Mouse (Mus musculus) erythroblast, embryonic 14.5 days (primary cell): Measurements from ENCODE around the gene Ano8. TPM values are rescaled to one million over a fixed set of nuclear protein-coding genes. Genes with fewer than 3 reads are reported as not detected.

Experiments used
- H3K27me3 ChIP-seq: 2 replicates; pipeline ENCODE4 v1.6.1; 2012; ENCODE audit warnings: inconsistent platforms; ENCODE audit not compliant: control insufficient read depth
- H3K36me3 ChIP-seq: 2 replicates; pipeline ENCODE4 v1.6.1; 2012; ENCODE audit warnings: mild to moderate bottlenecking, inconsistent platforms; ENCODE audit not compliant: control insufficient read depth
- H3K4me1 ChIP-seq: 2 replicates; pipeline ENCODE4 v1.6.1; 2012; ENCODE audit warnings: inconsistent platforms; ENCODE audit not compliant: control insufficient read depth
- H3K4me3 ChIP-seq: replicated peaks from 2 replicates; pipeline ENCODE3; 2012; ENCODE audit warnings: moderate library complexity, mild to moderate bottlenecking, inconsistent platforms
- H3K9me3 ChIP-seq: 2 replicates; pipeline ENCODE4 v1.6.1; 2012; ENCODE audit warnings: low read length, inconsistent platforms, mixed read lengths; ENCODE audit not compliant: control insufficient read depth
- GATA1 ChIP-seq: IDR thresholded peaks from 2 replicates; pipeline ENCODE4 v1.6.1; 2012; ENCODE audit warnings: low read length, inconsistent platforms, mixed read lengths
- TAL1 ChIP-seq: IDR thresholded peaks from 3 replicates; pipeline ENCODE4 v1.6.1; 2012; ENCODE audit warnings: low read length, inconsistent platforms, mixed read lengths
- polyA plus RNA-seq: library from polyadenylated mRNA; stranded (reverse); fragments of >175 nt; gene quantifications from 2 replicates; pipeline ENCODE4 v1.2.3, GENCODE M21; 2012

The Ano8 gene
- polyA plus RNA-seq, 1 experiment = 0.09 TPM

GRCm38 (mm10) chr8:71474785-71475701 lies 10.7 kb downstream of the Ano8 start:
- H3K4me1 ChIP-seq = peaks cover 58% of the 10 kb centered on the region
- TF ChIP-seq TAL1 (no peak), GATA1 (no peak)
- no peak overlapping the region for H3K4me3 ChIP-seq
- peaks cover 5% of the 10 kb centered on the region for H3K27me3 ChIP-seq
- no peaks in the 10 kb centered on the region for H3K9me3 ChIP-seq
- H3K36me3 ChIP-seq = peaks cover 56% of the 10 kb centered on the region

GRCm38 (mm10) chr8:71474344-71474743 lies 11.4 kb downstream of the Ano8 start:
- peaks cover 58% of the 10 kb centered on the region for H3K4me1 ChIP-seq
- TF ChIP-seq TAL1 (no peak), GATA1 (no peak)
- H3K4me3 ChIP-seq = no peak overlapping the region
- H3K27me3 ChIP-seq = peaks cover 5% of the 10 kb centered on the region
- no peaks in the 10 kb centered on the region for H3K9me3 ChIP-seq
- peaks cover 56% of the 10 kb centered on the region for H3K36me3 ChIP-seq

- no peak for TF ChIP-seq GATA1
- no peak for TF ChIP-seq TAL1
- peaks cover 64% of the 10 kb centered on the region for H3K4me1 ChIP-seq
- peaks cover 5% of the 10 kb centered on the region for H3K27me3 ChIP-seq
- H3K9me3 ChIP-seq = no peaks in the 10 kb centered on the region
- no peak overlapping the region for H3K4me3 ChIP-seq
- H3K36me3 ChIP-seq = peaks cover 56% of the 10 kb centered on the region
These were observed 13.0 kb downstream of the Ano8 start for GRCm38 (mm10) chr8:71472601-71473386.

GRCm38 (mm10) chr8:71471861-71472260 lies 13.9 kb downstream of the Ano8 start:
- peaks cover 62% of the 10 kb centered on the region for H3K36me3 ChIP-seq
- TF ChIP-seq TAL1 (no peak), GATA1 (no peak)

GRCm38 (mm10) chr8:71470913-71471255 lies 14.9 kb downstream of the Ano8 start:
- peaks cover 50% of the 10 kb centered on the region for H3K4me1 ChIP-seq
- H3K9me3 ChIP-seq = no peaks in the 10 kb centered on the region
- peak overlapping the region; percentile 93 for H3K4me3 ChIP-seq
- no peaks in the 10 kb centered on the region for H3K27me3 ChIP-seq
- peaks cover 71% of the 10 kb centered on the region for H3K36me3 ChIP-seq
- TF ChIP-seq GATA1 = no peak
- no peak for TF ChIP-seq TAL1

More at GRCm38 (mm10) chr8:71471861-71472260, 13.9 kb downstream of the Ano8 start:
- Histone ChIP-seq H3K27me3 (no peaks in the 10 kb centered on the region), H3K4me1 (peaks cover 56% of the 10 kb centered on the region), H3K4me3 (no peak overlapping the region), H3K9me3 (no peaks in the 10 kb centered on the region)

- Histone ChIP-seq H3K4me1 (peaks cover 50% of the 10 kb centered on the region), H3K36me3 (peaks cover 69% of the 10 kb centered on the region), H3K27me3 (no peaks in the 10 kb centered on the region), H3K9me3 (no peaks in the 10 kb centered on the region), H3K4me3 (peak overlapping the region; percentile 93)
- TF ChIP-seq TAL1 (no peak), GATA1 (no peak)
These were observed 15.4 kb downstream of the Ano8 start for GRCm38 (mm10) chr8:71470146-71470912.

GRCm38 (mm10) chr8:71469411-71469810 lies 16.4 kb downstream of the Ano8 start:
- no peaks in the 10 kb centered on the region for H3K9me3 ChIP-seq
- no peaks in the 10 kb centered on the region for H3K27me3 ChIP-seq
- peaks cover 51% of the 10 kb centered on the region for H3K4me1 ChIP-seq
- TF ChIP-seq GATA1 (no peak), TAL1 (no peak)
- H3K4me3 ChIP-seq = peak overlapping the region; percentile 93
- H3K36me3 ChIP-seq = peaks cover 60% of the 10 kb centered on the region

- TF ChIP-seq TAL1 = no peak
- TF ChIP-seq GATA1 = no peak
- no peaks in the 10 kb centered on the region for H3K9me3 ChIP-seq
- peak within 1 kb of the TSS; percentile 93 for H3K4me3 ChIP-seq
- no peaks in the 10 kb centered on the region for H3K27me3 ChIP-seq
- peaks cover 55% of the 10 kb centered on the region for H3K36me3 ChIP-seq
- H3K4me1 ChIP-seq = peaks cover 56% of the 10 kb centered on the region
These were observed 16.8 kb downstream of the Ano8 start, which contains the start of gene Dda1 for GRCm38 (mm10) chr8:71468916-71469315. TSS of gene Dda1 (plus strand) at chr8:71469199.
